Mouse (Mus musculus) G1E (cell line): ENCODE measurements around the gene Tex37. TPM values are rescaled to one million over a fixed set of nuclear protein-coding genes. Genes with fewer than 3 reads are reported as not detected.
A peak's percentile ranks its signal among the peaks of the same experiment; 100 is the strongest.

Experiments used
- ATAC-seq: 2 replicates; pipeline ENCODE4 v1.8.0; 2016; ENCODE audit warnings: mild to moderate bottlenecking; ENCODE audit not compliant: insufficient number of reproducible peaks, poor library complexity, low FRiP score, severe bottlenecking; ENCODE audit errors: extremely low read depth
- DNase-seq: peaks from one replicate; pipeline ENCODE4 v3.0.0; 2012; ENCODE audit warnings: low spot score
- H3K27me3 ChIP-seq: 2 replicates; pipeline ENCODE4 v1.6.1; 2012; ENCODE audit warnings: mild to moderate bottlenecking, low read length, inconsistent platforms; ENCODE audit not compliant: insufficient read depth
- H3K36me3 ChIP-seq: replicated peaks from 2 replicates; pipeline ENCODE3; 2012; ENCODE audit warnings: mild to moderate bottlenecking, inconsistent platforms
- H3K4me1 ChIP-seq: 2 replicates; pipeline ENCODE4 v1.6.1; 2012; ENCODE audit warnings: low read depth, low read length, inconsistent platforms, mixed read lengths; ENCODE audit not compliant: insufficient read depth
- H3K4me3 ChIP-seq: 2 replicates; pipeline ENCODE4 v1.5.1; 2012; ENCODE audit warnings: low read depth, mild to moderate bottlenecking, inconsistent platforms, low read length, moderate library complexity, mixed read lengths
- H3K9me3 ChIP-seq: replicated peaks from 2 replicates; pipeline ENCODE4 v1.6.1; 2012; ENCODE audit warnings: inconsistent platforms
- CTCF ChIP-seq: IDR thresholded peaks from 2 replicates; pipeline ENCODE4 v1.5.1; 2012; ENCODE audit warnings: low read depth, low read length, inconsistent platforms, mixed read lengths
- GATA1 ChIP-seq: IDR thresholded peaks from 2 replicates; pipeline ENCODE4 v1.6.1; 2012; ENCODE audit warnings: borderline replicate concordance, low read length, inconsistent platforms, mixed read lengths
- GATA2 ChIP-seq: IDR thresholded peaks from 2 replicates; pipeline ENCODE4 v1.6.1; 2012; ENCODE audit warnings: low read depth, low read length, inconsistent platforms, borderline replicate concordance
- POLR2AphosphoS5 ChIP-seq: IDR thresholded peaks from 2 replicates; pipeline ENCODE4 v1.6.1; 2012; ENCODE audit warnings: low read depth, low read length, inconsistent platforms; ENCODE audit not compliant: insufficient replicate concordance
- TAL1 ChIP-seq: conservative IDR thresholded peaks from 2 replicates; pipeline ENCODE4 v1.6.1; 2012; ENCODE audit warnings: low read depth, low read length, inconsistent platforms, mixed read lengths
- polyA plus RNA-seq: library from polyadenylated mRNA; stranded (reverse); fragments of >175 nt; gene quantifications from 2 replicates; pipeline ENCODE4 v1.2.3, GENCODE M21; 2012
- total RNA-seq, 2 experiments: library from RNA; stranded (forward) in 1 of 2; stranded (reverse) in 1 of 2; fragments of 200-1000 nt in 1 of 2; fragments of >200 nt in 1 of 2; fragmentation: Nextera tagmentation in 1 of 2; gene quantifications; 2 replicates each; pipeline ENCODE4 v1.2.3; 2014 to 2017

The Tex37 gene
- total and polyA plus RNA-seq, 3 experiments = 0.22 TPM; not detected in 2

GRCm38 (mm10) chr6:70898166-70898565 lies 20.6 kb downstream of the Tex37 start:
- H3K4me1 ChIP-seq = no peaks in the 10 kb centered on the region
- TF ChIP-seq TAL1 = no peak
- ATAC-seq = no peak
- no peaks in the 10 kb centered on the region for H3K9me3 ChIP-seq
- H3K36me3 ChIP-seq = peaks cover 81% of the 10 kb centered on the region
- H3K4me3 ChIP-seq = no peak overlapping the region
- H3K27me3 ChIP-seq = no peaks in the 10 kb centered on the region
- DNase-seq = no peak

DNA sequence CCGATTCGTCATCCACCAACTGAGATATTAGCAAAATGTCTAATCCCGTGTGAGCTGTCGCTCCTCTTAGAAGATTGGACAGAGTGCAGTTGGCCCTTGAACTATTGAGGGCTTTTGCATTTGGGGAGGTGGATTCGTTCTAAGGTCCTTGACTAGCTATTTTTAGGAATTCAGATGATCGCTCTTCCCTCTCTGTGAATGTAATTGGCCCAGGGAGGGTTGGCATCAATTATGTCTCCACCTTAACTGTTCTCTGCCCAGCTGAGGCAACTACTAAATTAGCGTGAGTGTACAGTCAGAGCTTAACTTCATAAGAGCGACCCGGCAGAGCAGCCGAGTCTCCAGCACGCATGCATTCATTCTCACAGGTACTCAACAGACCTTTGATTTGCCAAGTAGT lies 30.7 kb downstream of the Tex37 start:
- TF ChIP-seq GATA2 (no peak), CTCF (no peak), GATA1 (no peak), TAL1 (no peak), POLR2AphosphoS5 (no peak)
- Histone ChIP-seq H3K9me3 (no peaks in the 10 kb centered on the region), H3K4me1 (no peaks in the 10 kb centered on the region), H3K27me3 (no peaks in the 10 kb centered on the region), H3K4me3 (no peak overlapping the region), H3K36me3 (peaks cover 88% of the 10 kb centered on the region)
- DNase-seq (no peak), ATAC-seq (no peak)

GRCm38 (mm10) chr6:70880714-70881304 lies 37.9 kb downstream of the Tex37 start:
- Histone ChIP-seq H3K36me3 (peaks cover 75% of the 10 kb centered on the region), H3K27me3 (no peaks in the 10 kb centered on the region), H3K4me1 (no peaks in the 10 kb centered on the region), H3K4me3 (no peak overlapping the region), H3K9me3 (no peaks in the 10 kb centered on the region)
- DNase-seq (peak; percentile 22), ATAC-seq (peak; percentile 34; the same call in 1 of the 2 replicates)
- TF ChIP-seq TAL1 (no peak), CTCF (peak; percentile 90)

GRCm38 (mm10) chr6:70875017-70875416 lies 43.7 kb downstream of the Tex37 start:
- no peak overlapping the region for H3K4me3 ChIP-seq
- no peaks in the 10 kb centered on the region for H3K9me3 ChIP-seq
- no peak for ATAC-seq
- H3K36me3 ChIP-seq = peaks cover 45% of the 10 kb centered on the region
- no peak for DNase-seq
- no peak for TF ChIP-seq POLR2AphosphoS5
- TF ChIP-seq GATA2 = no peak
- no peak for TF ChIP-seq TAL1
- TF ChIP-seq GATA1 = no peak
- TF ChIP-seq CTCF = no peak
- no peaks in the 10 kb centered on the region for H3K4me1 ChIP-seq
- H3K27me3 ChIP-seq = no peaks in the 10 kb centered on the region

GRCm38 (mm10) chr6:70874035-70874775 lies 44.5 kb downstream of the Tex37 start:
- H3K4me1 ChIP-seq = no peaks in the 10 kb centered on the region
- TF ChIP-seq CTCF (no peak; the same call in 1 of the 2 replicates), TAL1 (no peak), GATA2 (no peak), GATA1 (no peak), POLR2AphosphoS5 (no peak)
- no peak for ATAC-seq
- DNase-seq = no peak
- H3K9me3 ChIP-seq = no peaks in the 10 kb centered on the region
- H3K27me3 ChIP-seq = no peaks in the 10 kb centered on the region
- no peak overlapping the region for H3K4me3 ChIP-seq
- H3K36me3 ChIP-seq = peaks cover 40% of the 10 kb centered on the region

DNA sequence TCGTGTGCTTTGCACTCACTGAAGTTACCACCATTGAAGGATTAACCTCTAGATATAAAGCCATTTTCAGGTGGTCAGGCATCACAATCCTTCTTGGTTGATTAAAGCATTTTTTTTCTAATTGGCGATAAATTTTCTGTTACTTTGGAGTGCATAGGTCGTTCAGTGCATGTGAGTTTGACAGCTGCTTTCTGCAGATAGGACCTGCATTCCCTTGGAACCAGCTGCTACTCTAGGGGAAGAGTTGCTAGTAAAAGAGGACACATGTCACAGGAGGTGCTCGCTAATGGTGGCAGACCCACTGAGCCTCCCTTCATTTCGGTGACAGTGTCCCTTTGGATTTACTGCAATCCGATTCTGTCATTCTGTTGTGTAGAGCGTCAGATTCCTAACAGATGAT lies 46.2 kb downstream of the Tex37 start:
- ATAC-seq = no peak
- no peak for DNase-seq
- Histone ChIP-seq H3K4me1 (no peaks in the 10 kb centered on the region), H3K27me3 (no peaks in the 10 kb centered on the region), H3K4me3 (no peak overlapping the region), H3K9me3 (no peaks in the 10 kb centered on the region), H3K36me3 (peaks cover 26% of the 10 kb centered on the region)
- TF ChIP-seq CTCF (no peak), POLR2AphosphoS5 (no peak), TAL1 (no peak), GATA2 (no peak), GATA1 (no peak)

GRCm38 (mm10) chr6:70872128-70872527 lies 46.6 kb downstream of the Tex37 start:
- DNase-seq = no peak
- H3K4me1 ChIP-seq = no peaks in the 10 kb centered on the region
- no peaks in the 10 kb centered on the region for H3K27me3 ChIP-seq
- H3K36me3 ChIP-seq = peaks cover 22% of the 10 kb centered on the region
- no peaks in the 10 kb centered on the region for H3K9me3 ChIP-seq
- TF ChIP-seq GATA1 (no peak), CTCF (no peak), POLR2AphosphoS5 (no peak), GATA2 (no peak), TAL1 (no peak)
- no peak for ATAC-seq
- no peak overlapping the region for H3K4me3 ChIP-seq
